Mouse (Mus musculus): ENCODE data around the gene Alg14.

DNA sequence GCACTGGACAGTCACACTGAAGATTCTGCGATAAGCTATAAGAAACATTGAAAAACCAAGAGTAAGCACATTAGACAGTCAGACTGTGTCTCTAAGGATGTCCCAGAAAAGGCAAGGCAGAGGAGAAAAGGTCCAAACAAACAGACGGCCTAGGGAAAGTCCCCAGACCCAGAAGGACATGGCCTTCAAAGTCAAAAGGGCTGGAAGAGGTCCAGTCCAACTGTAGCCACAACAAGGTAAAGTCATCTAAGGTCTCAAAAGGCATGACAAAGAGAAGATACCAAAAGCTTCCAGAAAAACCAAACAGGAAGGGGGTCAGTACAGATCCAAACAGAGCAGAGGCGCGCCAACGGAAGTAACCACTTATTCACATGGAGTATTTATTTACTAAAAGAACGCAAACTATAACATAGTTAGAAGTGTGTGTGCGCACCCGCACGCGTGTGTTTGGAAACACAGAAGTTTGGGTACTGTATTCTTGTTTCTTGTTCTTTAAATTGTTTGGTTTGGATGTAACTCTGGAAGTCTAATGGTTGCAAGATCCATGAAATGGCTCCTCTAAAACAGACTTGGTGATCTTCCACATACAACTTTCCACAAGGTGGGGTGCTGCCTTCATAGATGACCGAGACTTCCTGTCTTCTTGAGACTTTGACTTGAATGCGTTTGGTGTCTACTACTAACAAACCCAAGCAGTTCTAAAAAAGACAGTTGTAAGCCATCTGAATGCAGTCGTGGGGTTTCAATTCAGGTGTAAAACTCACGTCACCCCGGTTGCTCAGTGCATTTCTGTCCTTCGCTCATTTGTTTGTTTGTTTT lies 18.5 kb downstream of the Alg14 start:
- TF ChIP-seq BHLHE40 (IDR thresholded peaks at IDR 0.05; ENCODE audit: low read depth, low read length) (no peak), POLR2A (IDR thresholded peaks at IDR 0.05; ENCODE audit: low read depth, low read length) (no peak), EP300 (IDR thresholded peaks at IDR 0.05; ENCODE audit: low read length) (no peak), MAX (IDR thresholded peaks at IDR 0.05; ENCODE audit: low read length) (no peak), CTCF (conservative IDR thresholded peaks at IDR 0.05 in 1 of 2, IDR thresholded peaks at IDR 0.05 in 1 of 2; ENCODE audit: low read depth in 2 of 2, low read length in 2 of 2) (no peak; a peak in 1 of 4 replicates), NRF1 (IDR thresholded peaks at IDR 0.05; ENCODE audit: low read depth, low read length) (no peak)
